Mouse (Mus musculus): ENCODE data around the gene Lonp2. TPM values are rescaled to one million over a fixed set of nuclear protein-coding genes. Genes with fewer than 3 reads are reported as not detected.

Gene Lonp2
- polyA plus RNA-seq, 1 experiment from 2014 or later, result 103 TPM

GRCm38 (mm10) chr8:86692107-86692506 is 68.3 kb downstream of the Lonp2 start:
- Histone ChIP-seq H3K9me3 (no peaks in the 10 kb centered on the region), H3K27me3 (no peaks in the 10 kb centered on the region), H3K36me3 (peaks cover 18% of the 10 kb centered on the region; the same call in 1 of the 2 replicates), H3K4me2 (no peak overlapping the region), H3K4me3 (no peak overlapping the region), H3K9ac (no peak overlapping the region), H3K27ac (replicated peaks) (no peak overlapping the region), H3K4me1 (replicated peaks) (no peaks in the 10 kb centered on the region)
- 87% methylated on average over 1 of the region's 1 CpGs for WGBS
- ATAC-seq (ENCODE audit: low read depth), result no peak

GRCm38 (mm10) chr8:86694011-86694410 is 70.2 kb downstream of the Lonp2 start:
- Histone ChIP-seq H3K9ac (no peak overlapping the region), H3K27ac (replicated peaks) (no peak overlapping the region), H3K36me3 (peaks cover 15% of the 10 kb centered on the region; the same call in 1 of the 2 replicates), H3K9me3 (no peaks in the 10 kb centered on the region), H3K4me2 (no peak overlapping the region), H3K27me3 (no peaks in the 10 kb centered on the region), H3K4me1 (replicated peaks) (no peaks in the 10 kb centered on the region), H3K4me3 (no peak overlapping the region)
- ATAC-seq (ENCODE audit: low read depth), result no peak
- 80% methylated on average over 1 of the region's 1 CpGs for WGBS

- Histone ChIP-seq H3K4me1 (replicated peaks) (no peaks in the 10 kb centered on the region), H3K4me3 (no peak overlapping the region), H3K9me3 (no peaks in the 10 kb centered on the region), H3K36me3 (peaks cover 25% of the 10 kb centered on the region), H3K4me2 (no peak overlapping the region), H3K9ac (no peak overlapping the region), H3K27ac (replicated peaks) (no peak overlapping the region), H3K27me3 (no peaks in the 10 kb centered on the region)
- WGBS, result 93% methylated on average over 2 of the region's 2 CpGs
- ATAC-seq (ENCODE audit: low read depth), result no peak
Measured at GRCm38 (mm10) chr8:86695703-86696102, 71.9 kb downstream of the Lonp2 start.

- Histone ChIP-seq H3K4me3 (no peak overlapping the region), H3K9ac (no peak overlapping the region), H3K4me1 (replicated peaks) (no peaks in the 10 kb centered on the region), H3K36me3 (peaks cover 25% of the 10 kb centered on the region), H3K4me2 (no peak overlapping the region), H3K9me3 (no peaks in the 10 kb centered on the region), H3K27me3 (no peaks in the 10 kb centered on the region), H3K27ac (replicated peaks) (no peak overlapping the region)
- ATAC-seq (ENCODE audit: low read depth), result no peak
- 95% methylated on average over 1 of the region's 1 CpGs for WGBS
Measured at GRCm38 (mm10) chr8:86698811-86699421, 75.1 kb downstream of the Lonp2 start.

GRCm38 (mm10) chr8:86699471-86699870 is 75.6 kb downstream of the Lonp2 start:
- H3K27ac ChIP-seq (replicated peaks), result no peak overlapping the region
- ATAC-seq (ENCODE audit: low read depth), result no peak
- H3K4me1 ChIP-seq (replicated peaks), result no peaks in the 10 kb centered on the region
- H3K27me3 ChIP-seq, result no peaks in the 10 kb centered on the region
- H3K4me3 ChIP-seq, result no peak overlapping the region
- 92% methylated on average over 12 of the region's 12 CpGs for WGBS
- no peak overlapping the region for H3K9ac ChIP-seq
- no peak overlapping the region for H3K4me2 ChIP-seq
- H3K36me3 ChIP-seq, result peaks cover 25% of the 10 kb centered on the region
- no peaks in the 10 kb centered on the region for H3K9me3 ChIP-seq

- no peaks in the 10 kb centered on the region for H3K4me1 ChIP-seq (replicated peaks)
- no peak for ATAC-seq (ENCODE audit: low read depth)
- H3K27ac ChIP-seq (replicated peaks), result no peak overlapping the region
- peaks cover 10% of the 10 kb centered on the region for H3K36me3 ChIP-seq
- no peak overlapping the region for H3K4me3 ChIP-seq
- H3K9ac ChIP-seq, result no peak overlapping the region
- 92% methylated on average over 3 of the region's 3 CpGs for WGBS
- H3K9me3 ChIP-seq, result no peaks in the 10 kb centered on the region
- H3K27me3 ChIP-seq, result no peaks in the 10 kb centered on the region
- H3K4me2 ChIP-seq, result no peak overlapping the region
Measured at GRCm38 (mm10) chr8:86702453-86702852, 78.6 kb downstream of the Lonp2 start.

- no peaks in the 10 kb centered on the region for H3K27me3 ChIP-seq
- H3K9ac ChIP-seq, result no peak overlapping the region
- H3K9me3 ChIP-seq, result no peaks in the 10 kb centered on the region
- H3K27ac ChIP-seq (replicated peaks), result no peak overlapping the region
- peaks cover 13% of the 10 kb centered on the region for H3K36me3 ChIP-seq
- no peak for ATAC-seq (ENCODE audit: low read depth)
- no peaks in the 10 kb centered on the region for H3K4me1 ChIP-seq (replicated peaks)
- H3K4me2 ChIP-seq, result no peak overlapping the region
- WGBS, result 85% methylated on average over 3 of the region's 3 CpGs
- no peak overlapping the region for H3K4me3 ChIP-seq
Measured at GRCm38 (mm10) chr8:86705317-86705716, 81.5 kb downstream of the Lonp2 start.

GRCm38 (mm10) chr8:86706756-86707155 is 82.9 kb downstream of the Lonp2 start:
- Histone ChIP-seq H3K4me3 (no peak overlapping the region), H3K27ac (replicated peaks) (no peak overlapping the region), H3K27me3 (no peaks in the 10 kb centered on the region), H3K36me3 (peaks cover 13% of the 10 kb centered on the region), H3K4me1 (replicated peaks) (no peaks in the 10 kb centered on the region), H3K9ac (no peak overlapping the region), H3K4me2 (no peak overlapping the region), H3K9me3 (no peaks in the 10 kb centered on the region)
- 88% methylated on average over 5 of the region's 5 CpGs for WGBS
- ATAC-seq (ENCODE audit: low read depth), result no peak

- peaks cover 13% of the 10 kb centered on the region for H3K36me3 ChIP-seq
- no peak for ATAC-seq (ENCODE audit: low read depth)
- H3K4me2 ChIP-seq, result no peak overlapping the region
- WGBS, result 77% methylated on average over 4 of the region's 4 CpGs
- H3K9ac ChIP-seq, result no peak overlapping the region
- no peaks in the 10 kb centered on the region for H3K9me3 ChIP-seq
- H3K27ac ChIP-seq (replicated peaks), result no peak overlapping the region
- no peak overlapping the region for H3K4me3 ChIP-seq
- peaks cover 5% of the 10 kb centered on the region for H3K4me1 ChIP-seq (replicated peaks)
- no peaks in the 10 kb centered on the region for H3K27me3 ChIP-seq
Measured at GRCm38 (mm10) chr8:86707873-86708272, 84.0 kb downstream of the Lonp2 start.

- 92% methylated on average over 3 of the region's 3 CpGs for WGBS
- Histone ChIP-seq H3K9ac (no peak overlapping the region), H3K27ac (replicated peaks) (peak overlapping the region; percentile 61; the same call in 1 of the 2 replicates), H3K4me2 (no peak overlapping the region), H3K4me3 (no peak overlapping the region), H3K4me1 (replicated peaks) (peaks cover 22% of the 10 kb centered on the region), H3K9me3 (no peaks in the 10 kb centered on the region), H3K27me3 (no peaks in the 10 kb centered on the region), H3K36me3 (peaks cover 32% of the 10 kb centered on the region)
- ATAC-seq (ENCODE audit: low read depth), result no peak
Measured at GRCm38 (mm10) chr8:86712594-86712993, 88.8 kb downstream of the Lonp2 start.

GRCm38 (mm10) chr8:86713407-86714188 is 89.8 kb downstream of the Lonp2 start:
- Histone ChIP-seq H3K36me3 (peaks cover 38% of the 10 kb centered on the region), H3K9me3 (no peaks in the 10 kb centered on the region), H3K4me2 (no peak overlapping the region), H3K9ac (no peak overlapping the region), H3K4me3 (no peak overlapping the region), H3K4me1 (replicated peaks) (peaks cover 22% of the 10 kb centered on the region), H3K27me3 (no peaks in the 10 kb centered on the region), H3K27ac (replicated peaks) (peak overlapping the region; percentile 61; the same call in 1 of the 2 replicates)
- ATAC-seq (ENCODE audit: low read depth), result peak; percentile 79
- 40% methylated on average over 14 of the region's 14 CpGs for WGBS

- peaks cover 11% of the 10 kb centered on the region for H3K4me1 ChIP-seq (replicated peaks)
- H3K27me3 ChIP-seq, result no peaks in the 10 kb centered on the region
- H3K9me3 ChIP-seq, result no peaks in the 10 kb centered on the region
- peaks cover 50% of the 10 kb centered on the region for H3K36me3 ChIP-seq
- ATAC-seq (ENCODE audit: low read depth), result no peak
- H3K27ac ChIP-seq (replicated peaks), result no peak overlapping the region
- H3K4me2 ChIP-seq, result no peak overlapping the region
- WGBS, result 91% methylated on average over 2 of the region's 2 CpGs
- H3K4me3 ChIP-seq, result no peak overlapping the region
- H3K9ac ChIP-seq, result no peak overlapping the region
Measured at GRCm38 (mm10) chr8:86718332-86718994, 94.6 kb downstream of the Lonp2 start.
